Mouse (Mus musculus) embryonic stem cell, embryonic (primary cell): ENCODE data around the gene Sytl1.

Experiments used
- CTCF ChIA-PET, 4 experiments: fragments of 300-600 bp in 2 of 4; fragments of 350-600 bp in 2 of 4; sonication (Branson Sonifier 250); formaldehyde crosslinking; loops; one replicate each; lab custom pipeline; 2022; ENCODE audit warnings: inconsistent platforms in 2 of 4; lab: Charles Lee
- POLR2A ChIA-PET, 4 experiments: fragments of 300-600 bp in 2 of 4; fragments of 350-600 bp in 2 of 4; sonication (Branson Sonifier 250); formaldehyde crosslinking; loops; one replicate each; lab custom pipeline; 2022; ENCODE audit warnings: antibody characterized with exemption in 4 of 4, inconsistent platforms in 1 of 4; lab: Charles Lee

Gene Sytl1

DNA sequence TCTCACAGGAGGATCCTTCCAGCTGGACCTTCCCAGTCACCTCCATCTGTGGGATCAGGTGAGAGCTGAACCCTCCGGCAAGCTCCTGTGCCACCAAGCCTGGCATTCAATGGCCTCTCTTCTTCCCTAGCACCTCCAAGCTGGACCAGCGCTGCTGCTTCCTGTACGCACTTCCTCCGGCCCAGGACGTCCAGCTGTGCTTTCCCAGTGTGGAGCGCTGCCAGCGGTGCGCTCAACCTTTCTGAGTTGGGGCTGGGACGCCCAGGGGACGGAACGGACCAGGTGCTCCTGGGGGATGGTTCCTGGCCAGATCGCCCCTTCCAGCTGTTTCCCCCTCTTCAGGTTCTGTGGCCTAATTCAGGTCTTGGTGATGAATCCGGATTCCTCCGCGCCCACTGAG is 15.8 kb downstream of the Sytl1 start:
- ChIA-PET CTCF (interaction anchor here in 3 of 4 experiments (1.0 to 5.5 kb wide), 4 partner anchors 10 to 49 kb away, joined by 4 to 21 read pairs (median 5); no protein-coding TSS in a partner anchor), POLR2A (interaction anchor here in 2 of 4 experiments (0.5 to 2.5 kb wide), 7 partner anchors 10 to 715 kb away, joined by 3 to 10 read pairs (median 3); partner anchors contain the start of gene Tmem222 (in 1 of the 2))

DNA sequence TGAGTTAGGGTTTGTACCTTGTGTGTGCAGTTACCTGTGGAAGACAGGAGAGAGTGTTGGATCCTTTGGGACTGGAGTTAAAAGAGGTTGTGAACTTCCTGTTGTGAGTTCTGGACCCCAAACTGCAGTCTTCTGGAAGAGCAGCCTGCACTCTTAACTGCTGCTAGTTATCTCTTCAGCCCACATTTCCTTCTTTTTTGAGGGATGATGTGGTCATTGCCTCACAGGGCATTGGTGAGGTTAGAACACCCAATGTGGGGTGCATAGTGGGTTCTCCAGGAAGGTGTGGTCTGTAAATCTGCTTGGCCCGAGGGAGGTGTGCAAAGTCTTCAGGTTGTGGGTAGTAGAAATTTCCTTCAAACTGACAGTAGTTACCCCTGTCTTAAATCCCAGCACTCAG is 18.6 kb downstream of the Sytl1 start:
- CTCF ChIA-PET = no interaction called here
- POLR2A ChIA-PET = no interaction called here

DNA sequence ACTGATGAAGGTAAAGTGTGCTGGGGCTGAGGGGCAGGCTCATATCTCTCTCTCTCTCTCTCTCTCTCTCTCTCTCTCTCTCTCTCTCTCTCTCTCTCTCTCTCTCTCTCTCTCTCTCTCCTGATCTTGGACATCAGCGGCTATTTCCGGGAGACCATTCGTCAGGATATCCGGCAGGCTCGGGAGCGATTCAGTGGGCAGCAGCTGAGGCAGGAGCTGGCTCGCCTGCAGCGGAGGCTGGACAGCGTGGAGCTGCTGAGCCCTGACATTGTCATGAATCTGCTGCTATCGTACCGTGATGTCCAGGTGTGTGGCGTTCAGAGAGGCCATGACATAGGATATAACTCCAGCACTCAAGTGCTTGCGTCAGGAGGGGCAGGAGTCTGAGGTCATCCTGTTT is 19.4 kb downstream of the Sytl1 start:
- POLR2A ChIA-PET = interaction anchor here in 2 of 4 experiments (0.5 to 0.7 kb wide), 4 partner anchors 16 to 225 kb away, joined by 3 to 6 read pairs (median 4); no protein-coding TSS in a partner anchor
- CTCF ChIA-PET = interaction anchor here in 2 of 4 experiments (0.6 to 0.7 kb wide), 2 partner anchors 16 to 54 kb away, joined by 4 to 6 read pairs; no protein-coding TSS in a partner anchor

DNA sequence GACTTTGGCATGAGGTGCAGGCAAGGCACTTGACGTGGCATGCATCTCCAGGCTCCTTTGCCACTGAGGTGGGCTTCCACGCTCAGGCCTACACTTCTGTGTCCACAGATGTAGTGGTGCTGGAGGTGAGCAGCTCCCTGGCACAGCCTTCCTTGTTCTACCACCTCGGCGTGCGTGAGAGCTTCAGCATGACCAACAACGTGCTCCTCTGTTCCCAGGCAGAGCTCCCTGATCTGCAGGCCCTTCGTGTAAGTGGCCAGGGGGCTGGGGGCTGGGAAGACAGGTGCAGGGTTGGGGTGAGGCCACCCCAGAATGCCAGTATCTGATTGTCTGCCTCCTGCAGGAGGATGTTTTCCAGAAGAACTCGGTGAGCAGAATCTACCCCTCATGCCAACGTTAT is 20.2 kb downstream of the Sytl1 start:
- CTCF ChIA-PET = interaction anchor here in 2 of 4 experiments (0.5 to 2.5 kb wide), 6 partner anchors 8 to 400 kb away, joined by 3 to 21 read pairs (median 5); partner anchors contain the start of gene Ppp1r8 (in 1 of the 2)
- POLR2A ChIA-PET = interaction anchor here in 3 of 4 experiments (0.5 to 2.4 kb wide), 11 partner anchors 14 to 214 kb away, joined by 3 to 20 read pairs (median 4); partner anchors contain the start of genes Slc9a1 (in 1 of the 3) and Wdtc1 (in 1 of the 3)

DNA sequence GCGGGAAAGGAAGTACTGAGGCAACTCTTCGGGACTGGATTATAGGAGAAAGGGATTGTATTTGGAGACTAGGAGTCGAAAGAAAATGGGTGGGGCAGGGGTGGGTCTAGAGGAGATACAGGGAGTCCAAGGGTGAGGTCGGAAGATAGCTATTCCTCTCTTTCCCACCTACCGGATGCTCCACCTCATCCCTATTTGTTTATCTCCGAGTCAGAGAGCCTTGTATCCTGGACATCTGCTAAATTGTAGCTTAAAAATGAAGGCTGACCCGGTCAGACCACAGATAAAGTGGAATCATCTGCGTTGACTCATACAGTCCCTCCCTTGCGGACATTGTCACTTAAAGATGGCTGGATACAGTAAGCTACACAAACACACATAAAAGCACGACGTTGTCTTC is 21.0 kb downstream of the Sytl1 start:
- ChIA-PET POLR2A (interaction anchor here (0.6 to 2.4 kb wide), 53 partner anchors 8 to 304 kb away, joined by 3 to 20 read pairs (median 4); partner anchors contain the start of genes Tmem222 (in 2 of the 4), Wdtc1 (in 2 of the 4), Ahdc1 (in 1 of the 4) and Cd164l2 (in 1 of the 4)), CTCF (interaction anchor here in 3 of 4 experiments (0.5 to 2.5 kb wide), 27 partner anchors 8 to 399 kb away, joined by 3 to 21 read pairs (median 4); partner anchors contain the start of genes Ppp1r8 (in 1 of the 3) and Tent5b (in 1 of the 3))

DNA sequence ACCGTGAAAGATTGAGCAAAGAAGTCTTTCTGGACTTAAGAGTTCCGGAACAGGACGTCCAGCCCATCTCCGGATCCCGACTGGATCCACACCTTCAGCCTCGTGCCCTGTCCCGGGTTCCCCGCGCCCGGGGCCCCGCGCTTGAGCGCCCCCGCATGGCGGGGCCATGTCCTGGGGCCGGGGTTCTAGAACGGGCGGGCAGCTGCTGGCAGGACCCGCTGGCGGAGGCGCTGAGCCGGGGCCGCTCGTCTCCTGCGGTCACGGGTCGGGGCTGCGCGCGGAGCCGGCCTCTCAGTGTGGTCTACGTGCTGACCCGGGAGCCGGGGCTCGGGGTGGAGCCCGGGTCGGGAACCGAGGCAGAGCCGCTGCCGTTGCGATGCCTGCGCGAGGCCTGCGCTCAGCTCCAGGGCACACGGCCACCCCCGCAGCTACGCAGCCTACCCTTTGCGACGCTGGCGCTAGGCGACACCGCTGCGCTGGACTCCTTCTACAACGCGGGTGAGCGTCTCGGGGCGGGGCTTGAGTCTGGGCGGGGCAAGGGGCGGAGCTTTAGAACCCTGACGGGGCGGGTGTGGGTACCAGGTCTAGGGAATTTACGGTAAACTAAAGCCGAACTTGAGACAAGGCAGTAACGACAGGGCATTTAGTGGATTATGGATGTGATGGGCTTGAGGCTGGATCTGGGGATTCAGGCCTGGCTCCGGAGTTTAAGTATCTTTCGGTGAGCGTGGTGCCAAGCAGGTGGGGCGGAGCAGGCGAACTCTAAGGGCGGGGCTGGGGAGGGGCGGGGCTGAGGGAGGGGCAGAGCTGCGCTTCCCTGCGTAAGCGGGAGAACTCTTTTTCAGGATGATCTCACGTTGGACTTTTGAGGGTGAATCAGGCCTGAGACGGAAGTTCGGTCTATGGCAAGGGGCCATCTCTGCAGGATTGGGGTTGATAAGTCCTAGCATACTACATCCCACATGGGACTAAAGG is 21.7 kb downstream of the Sytl1 start:
- ChIA-PET CTCF (interaction anchor here (0.5 to 2.5 kb wide), 33 partner anchors 8 to 842 kb away, joined by 3 to 21 read pairs (median 4); partner anchors contain the start of genes Sytl1 (in 2 of the 4) and Tent5b (in 1 of the 4)), POLR2A (interaction anchor here (0.6 to 2.4 kb wide), 61 partner anchors 8 to 305 kb away, joined by 3 to 20 read pairs (median 4); partner anchors contain the start of genes Slc9a1 (in 2 of the 4), Tmem222 (in 2 of the 4), Wdtc1 (in 2 of the 4) and Ahdc1 (in 1 of the 4))

DNA sequence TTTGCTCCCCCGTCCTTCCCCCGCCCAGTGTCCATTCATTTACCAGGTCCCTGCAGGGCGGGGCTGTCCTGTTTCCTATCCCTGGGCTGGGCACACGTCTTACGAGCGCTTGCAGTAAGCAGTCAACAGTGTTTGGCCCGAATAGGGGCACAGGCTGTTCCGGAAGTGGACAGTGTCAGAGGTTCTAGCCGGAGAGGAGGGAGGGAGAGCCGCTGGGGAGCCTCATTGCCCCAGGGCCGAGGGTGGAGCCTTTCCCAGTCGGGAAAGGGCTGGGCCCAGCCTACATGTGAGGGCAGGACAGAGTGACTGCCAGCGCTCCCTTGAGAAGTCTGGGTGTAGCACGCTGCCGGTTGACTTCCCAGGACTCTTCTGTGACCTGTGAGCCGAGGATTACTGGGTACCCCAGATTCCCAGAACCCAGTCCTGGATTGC is 22.4 kb downstream of the Sytl1 start, which contains the start of gene Map3k6:
TSS of gene Map3k6 (plus strand) at position 329 of the 432 bp plus-strand sequence.
- ChIA-PET CTCF (interaction anchor here in 2 of 4 experiments (0.8 to 2.5 kb wide), 12 partner anchors 10 to 295 kb away, joined by 3 to 21 read pairs (median 6); partner anchors contain the start of gene Tent5b (in 1 of the 2)), POLR2A (interaction anchor here in 3 of 4 experiments (0.6 to 2.4 kb wide), 20 partner anchors 10 to 281 kb away, joined by 3 to 16 read pairs (median 4); partner anchors contain the start of genes Slc9a1 (in 2 of the 3), Cd164l2 (in 1 of the 3) and Sytl1 (in 1 of the 3))

DNA sequence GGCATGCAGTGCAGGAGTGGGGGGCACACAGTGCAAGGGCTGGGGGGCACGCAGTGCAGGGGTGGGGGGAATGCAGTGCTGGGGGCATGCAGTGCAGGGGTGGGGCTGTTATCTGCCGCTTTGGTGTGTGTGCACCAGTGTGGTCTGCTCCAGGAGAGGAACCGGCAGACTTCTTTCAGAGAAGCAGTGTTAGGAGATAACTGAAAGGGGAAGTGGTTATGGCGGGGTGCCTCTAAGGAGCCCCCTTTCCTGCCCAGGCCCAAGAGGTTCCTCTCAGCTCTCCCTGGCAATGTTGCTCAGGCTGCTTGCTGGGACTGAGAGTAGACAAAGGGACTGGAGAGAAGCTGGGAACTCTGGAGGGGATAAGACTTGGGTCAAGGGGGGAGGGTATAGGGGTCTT is 25.0 kb downstream of the Sytl1 start:
- ChIA-PET CTCF (interaction anchor here in 2 of 4 experiments (0.7 to 4.9 kb wide), 3 partner anchors 58 to 183 kb away, joined by 3 to 37 read pairs (median 5); no protein-coding TSS in a partner anchor), POLR2A (no interaction called here)

DNA sequence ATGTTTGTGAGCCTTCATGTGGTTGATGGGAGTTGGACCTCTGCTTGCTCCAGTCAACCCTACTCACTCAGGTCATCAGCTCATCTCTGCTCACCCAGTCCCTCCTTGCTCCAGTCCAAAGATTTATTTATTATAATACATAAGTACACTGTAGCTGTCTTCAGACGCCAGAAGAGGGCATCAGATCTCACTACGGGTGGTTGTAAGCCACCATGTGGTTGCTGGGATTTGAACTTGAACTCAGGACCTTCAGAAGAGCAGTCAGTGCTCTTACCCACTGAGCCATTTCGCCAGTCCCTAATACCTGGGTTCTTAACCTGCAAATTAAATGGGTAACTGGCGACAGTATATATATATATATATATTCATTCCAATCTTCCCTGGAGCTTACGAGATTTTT is 27.5 kb downstream of the Sytl1 start:
- POLR2A ChIA-PET = interaction anchor here in 2 of 4 experiments (0.7 to 1.9 kb wide), 3 partner anchors 58 to 434 kb away, joined by 3 to 8 read pairs (median 8); partner anchors contain the start of gene Wdtc1 (in 1 of the 2)
- CTCF ChIA-PET = interaction anchor here in 3 of 4 experiments (0.7 to 4.9 kb wide), 14 partner anchors 11 to 180 kb away, joined by 3 to 37 read pairs (median 6); partner anchors contain the start of gene Cd164l2 (in 1 of the 3)

DNA sequence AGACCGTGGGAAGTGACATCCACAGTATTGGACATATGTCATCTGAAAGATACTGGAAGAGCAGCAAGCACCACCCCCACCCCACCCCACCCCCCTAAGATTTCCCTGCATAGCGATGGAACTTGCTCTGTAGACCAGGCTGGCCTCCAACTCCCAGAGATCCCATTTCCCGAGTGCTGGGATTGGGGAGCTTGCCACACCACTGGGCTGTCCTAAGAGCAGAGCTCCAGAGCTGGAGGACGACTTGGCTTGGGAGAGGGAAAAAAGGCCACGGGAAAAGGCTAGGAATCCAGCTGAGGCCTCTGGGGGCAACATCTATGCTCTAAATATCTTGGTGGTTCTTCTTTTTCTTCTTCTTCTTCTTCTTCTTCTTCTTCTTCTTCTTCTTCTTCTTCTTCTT is 28.1 kb downstream of the Sytl1 start:
- CTCF ChIA-PET = interaction anchor here in 3 of 4 experiments (0.6 to 4.9 kb wide), 19 partner anchors 11 to 266 kb away, joined by 3 to 37 read pairs (median 6); partner anchors contain the start of gene Cd164l2 (in 1 of the 3)
- POLR2A ChIA-PET = interaction anchor here (0.6 to 1.9 kb wide), 4 partner anchors 118 to 1931 kb away, joined by 3 to 8 read pairs (median 6); partner anchors contain the start of gene Wdtc1 (in 1 of the 4)

DNA sequence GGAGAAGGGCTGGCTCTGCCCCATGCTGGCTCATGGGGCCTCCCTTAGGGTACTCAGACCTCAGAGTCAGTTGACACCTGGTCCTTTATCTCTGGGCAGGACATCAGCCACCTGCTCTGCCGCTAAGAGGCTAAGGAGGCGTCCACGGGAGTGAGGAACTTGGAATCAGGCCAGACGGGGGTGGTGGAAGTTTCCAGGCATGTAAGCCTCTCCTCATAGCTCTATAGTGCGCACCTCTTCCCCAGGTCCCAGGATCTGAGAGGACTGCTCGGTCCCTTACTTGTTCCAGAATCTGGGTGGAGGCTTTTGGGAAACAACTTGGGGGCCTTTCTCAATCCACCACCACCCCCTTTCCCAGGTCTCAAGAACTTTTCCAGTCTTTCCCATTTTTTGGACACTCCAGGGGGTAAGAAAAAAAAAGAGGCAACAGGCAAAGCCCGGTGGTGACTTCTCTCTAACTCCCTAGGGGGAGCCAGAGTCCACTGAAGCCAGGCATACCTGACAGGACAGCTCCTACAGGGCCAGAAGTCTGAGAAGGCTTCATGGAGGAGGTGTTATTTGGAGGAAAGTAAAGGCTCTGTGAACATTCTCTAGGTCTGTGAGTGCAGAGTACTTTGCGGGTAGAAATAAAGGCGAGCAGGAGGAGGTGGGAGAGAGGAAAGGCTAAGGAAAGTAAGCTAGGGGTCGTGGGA is 29.5 kb downstream of the Sytl1 start:
- ChIA-PET POLR2A (interaction anchor here in 3 of 4 experiments (0.6 to 1.4 kb wide), 15 partner anchors 8 to 886 kb away, joined by 3 to 11 read pairs (median 4); partner anchors contain the start of gene Tmem222 (in 1 of the 3)), CTCF (interaction anchor here (0.5 to 4.9 kb wide), 67 partner anchors 9 to 1366 kb away, joined by 3 to 37 read pairs (median 4); partner anchors contain the start of genes Cd164l2 (in 1 of the 4), Slc9a1 (in 1 of the 4), Tmem222 (in 1 of the 4) and Zdhhc18 (in 1 of the 4))

DNA sequence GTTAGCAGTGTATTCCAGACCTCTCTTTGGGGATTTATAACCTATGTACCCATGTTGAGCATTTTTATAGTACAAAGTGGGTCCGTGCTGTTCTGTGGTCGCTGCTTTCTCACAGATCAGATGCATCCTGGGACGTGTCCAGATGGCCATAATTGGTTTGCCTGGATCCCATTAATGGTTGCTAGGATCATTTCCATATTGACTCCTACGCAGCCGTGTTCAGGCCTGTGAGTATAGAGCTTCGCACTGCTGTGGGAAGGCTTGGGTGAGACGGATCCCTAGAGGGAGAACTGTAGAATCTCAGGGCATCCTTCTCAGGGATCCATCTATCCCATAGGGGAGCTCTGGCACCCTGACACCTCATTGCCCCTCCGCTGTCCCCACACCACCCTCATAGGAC is 33.3 kb downstream of the Sytl1 start:
- ChIA-PET CTCF (interaction anchor here in 2 of 4 experiments (0.6 to 1.4 kb wide), 5 partner anchors 19 to 296 kb away, joined by 3 to 14 read pairs (median 5); no protein-coding TSS in a partner anchor), POLR2A (interaction anchor here in 3 of 4 experiments (0.5 to 1.6 kb wide), 9 partner anchors 9 to 790 kb away, joined by 3 to 6 read pairs (median 4); partner anchors contain the start of gene Map3k6 (in 1 of the 3))

DNA sequence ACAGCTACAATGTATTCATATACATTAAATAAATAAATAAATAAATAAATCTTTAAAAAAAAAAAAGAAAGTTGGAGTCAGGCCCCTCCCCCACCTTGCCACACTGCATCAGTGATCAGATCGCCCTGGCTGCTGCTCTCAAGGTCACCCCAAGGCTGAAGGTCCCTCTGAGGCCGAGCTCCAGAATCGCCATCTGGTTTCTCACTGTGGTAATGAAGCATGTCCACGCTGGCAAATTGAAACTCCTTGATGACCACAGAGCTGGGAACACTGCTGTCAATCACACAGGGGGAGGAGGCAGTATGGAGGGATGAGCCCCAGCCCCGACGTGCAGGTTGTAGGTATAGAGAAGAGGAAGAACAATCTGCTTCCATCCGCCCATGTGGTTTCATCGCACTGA is 35.3 kb downstream of the Sytl1 start:
- ChIA-PET CTCF (interaction anchor here in 3 of 4 experiments (0.7 to 2.3 kb wide), 7 partner anchors 13 to 205 kb away, joined by 3 to 7 read pairs (median 5); partner anchors contain the start of gene Map3k6 (in 1 of the 3)), POLR2A (interaction anchor here in 3 of 4 experiments (0.6 to 1.4 kb wide), 7 partner anchors 14 to 234 kb away, joined by 3 to 5 read pairs (median 3); partner anchors contain the start of genes Tmem222 (in 1 of the 3) and Wdtc1 (in 1 of the 3))

DNA sequence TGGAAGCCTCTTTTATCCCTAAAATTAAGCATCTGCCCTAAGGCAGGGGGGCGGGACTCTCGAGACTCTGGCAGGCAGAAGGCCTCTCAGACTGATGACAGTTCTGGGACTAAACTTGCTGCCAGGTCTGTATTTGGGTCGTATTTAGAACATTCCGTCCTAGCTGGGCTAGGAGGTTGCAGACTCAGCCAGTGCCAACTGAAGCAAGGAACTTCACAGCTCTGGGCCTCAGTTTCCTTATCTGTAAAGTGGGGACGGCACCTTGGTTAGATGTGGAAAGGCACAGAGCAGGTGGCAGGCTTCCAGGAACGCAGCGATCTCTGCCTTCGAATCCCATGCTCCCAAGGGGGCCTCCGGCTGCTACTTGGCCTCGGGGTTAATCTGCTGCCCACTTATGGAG is 36.8 kb downstream of the Sytl1 start:
- POLR2A ChIA-PET = interaction anchor here in 1 of 4 experiments (1.3 kb wide), 2 partner anchors 15 to 60 kb away, joined by 3 to 4 read pairs; no protein-coding TSS in a partner anchor

DNA sequence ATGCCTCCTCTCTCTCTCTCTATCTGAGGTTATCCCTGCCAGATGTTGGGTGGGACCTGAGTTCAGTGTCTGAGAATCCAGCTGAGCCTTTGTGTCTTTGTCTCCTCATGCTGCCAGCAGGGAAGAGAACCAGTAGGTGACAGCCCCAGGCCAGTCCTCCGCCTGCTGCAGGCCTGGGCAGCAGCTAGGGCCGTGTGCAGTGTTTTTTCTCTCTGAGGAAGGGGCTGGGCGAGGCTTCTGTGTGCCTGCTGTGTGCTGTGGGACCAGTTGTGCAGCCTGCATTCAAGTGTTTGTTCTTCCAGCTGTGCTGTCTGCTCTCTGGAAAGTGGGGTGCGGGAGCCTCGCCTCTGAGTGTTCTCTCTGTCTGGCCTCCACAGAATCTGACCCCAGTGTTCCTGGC is 39.0 kb downstream of the Sytl1 start:
- ChIA-PET CTCF (interaction anchor here in 3 of 4 experiments (0.6 to 4.3 kb wide), 9 partner anchors 9 to 222 kb away, joined by 3 to 21 read pairs (median 4); no protein-coding TSS in a partner anchor), POLR2A (interaction anchor here in 3 of 4 experiments (0.9 to 1.7 kb wide), 5 partner anchors 9 to 130 kb away, joined by 3 to 6 read pairs (median 4); partner anchors contain the start of gene Wdtc1 (in 1 of the 3))

More for the DNA sequence above, 36.8 kb downstream of the Sytl1 start:
- CTCF ChIA-PET = interaction anchor here in 2 of 4 experiments (1.0 to 2.3 kb wide), 3 partner anchors 15 to 71 kb away, joined by 3 to 7 read pairs (median 5); no protein-coding TSS in a partner anchor
